Mouse (Mus musculus) kidney, embryonic 14.5 days (tissue): ENCODE results near the gene Dlg2. TPM values are rescaled to one million over a fixed set of nuclear protein-coding genes. Genes with fewer than 3 reads are reported as not detected.

ENCODE experiments used
- ATAC-seq: fragments of 200-750 bp; cut with Nextera tagmentation; 2 replicates; pipeline ENCODE4 v1.8.0; 2017; ENCODE audit warnings: moderate number of reproducible peaks, mild to moderate bottlenecking, moderate TSS enrichment, moderate library complexity; ENCODE audit not compliant: low FRiP score, low TSS enrichment
- H3K27ac ChIP-seq: fragments of 300-500 bp; sonication (generic); 2 replicates; pipeline ENCODE4 v1.5.1; 2014; ENCODE audit warnings: low read depth, mild to moderate bottlenecking, low read length, moderate library complexity, mixed read lengths
- H3K27me3 ChIP-seq: fragments of 300-500 bp; sonication (generic); 2 replicates; pipeline ENCODE4 v1.6.1; 2014; ENCODE audit warnings: mild to moderate bottlenecking, low read length; ENCODE audit not compliant: control insufficient read depth, insufficient read depth
- H3K36me3 ChIP-seq: fragments of 300-500 bp; sonication (generic); 2 replicates; pipeline ENCODE4 v1.6.1; 2014; ENCODE audit warnings: low read length, mixed read lengths; ENCODE audit not compliant: control insufficient read depth, insufficient read depth
- H3K4me1 ChIP-seq: fragments of 300-500 bp; sonication (generic); 2 replicates; pipeline ENCODE4 v1.6.1; 2014; ENCODE audit warnings: low read length, mixed read lengths; ENCODE audit not compliant: control insufficient read depth, insufficient read depth
- H3K4me2 ChIP-seq: fragments of 300-500 bp; sonication (generic); replicated peaks from 2 replicates; pipeline ENCODE4 v1.6.1; 2014; ENCODE audit warnings: low read depth, mild to moderate bottlenecking, low read length
- H3K4me3 ChIP-seq: fragments of 300-500 bp; sonication (generic); 2 replicates; pipeline ENCODE4 v1.5.1; 2014; ENCODE audit warnings: mild to moderate bottlenecking, low read length
- H3K9ac ChIP-seq: fragments of 300-500 bp; sonication (generic); 2 replicates; pipeline ENCODE4 v1.6.1; 2014; ENCODE audit warnings: low read depth, mild to moderate bottlenecking, low read length, moderate library complexity
- H3K9me3 ChIP-seq: fragments of 300-500 bp; sonication (generic); 2 replicates; pipeline ENCODE4 v1.6.1; 2016; ENCODE audit warnings: low read length; ENCODE audit not compliant: control insufficient read depth
- WGBS: fragments of 180-500 bp; shearing (Covaris S2); extraction: QIAGEN DNeasy Blood & Tissue Kit; methylation state at CpG from one replicate; pipeline ENCODE4 v1.1.7; 2014; 5-methylcytosine and 5-hydroxymethylcytosine counted together
- polyA plus RNA-seq: library from polyadenylated mRNA; unstranded; fragments of >200 nt; fragmentation: Nextera tagmentation; extraction: Ambion mirVana; gene quantifications from 2 replicates; pipeline ENCODE4 v1.2.1, GENCODE M21; 2014

The Dlg2 gene
- polyA plus RNA-seq, 1 experiment from 2014 or later, result 0.97 TPM

- ATAC-seq, result no peak
- H3K9ac ChIP-seq, result no peak overlapping the region
Measured at GRCm38 (mm10) chr7:91753151-91753861, 1276.8 kb downstream of the Dlg2 start.

DNA sequence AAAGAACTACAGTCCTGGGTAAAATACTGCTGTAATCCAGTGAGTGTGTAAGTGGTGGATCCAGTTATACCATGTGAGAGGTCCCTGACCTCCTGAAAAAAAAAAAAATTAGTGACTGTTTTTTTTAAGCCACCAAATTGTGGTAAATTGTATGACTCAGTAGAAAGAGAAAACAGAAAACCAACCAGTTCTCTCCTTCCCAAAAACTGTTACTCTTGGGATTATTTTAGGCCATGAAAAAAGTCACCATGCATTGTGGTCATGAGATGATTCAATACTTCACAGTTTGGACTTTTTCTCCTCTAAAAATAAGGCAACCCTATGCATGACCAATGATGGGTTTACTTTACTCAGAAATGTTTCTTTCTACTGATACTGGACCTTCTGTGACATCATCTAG lies 1291.2 kb downstream of the Dlg2 start:
- H3K27ac ChIP-seq, result no peak overlapping the region
- H3K9me3 ChIP-seq, result no peaks in the 10 kb centered on the region
- H3K27me3 ChIP-seq, result no peaks in the 10 kb centered on the region
- H3K4me1 ChIP-seq, result no peaks in the 10 kb centered on the region
- no peak for ATAC-seq
- no peak overlapping the region for H3K9ac ChIP-seq
- no peak overlapping the region for H3K4me2 ChIP-seq
- no peaks in the 10 kb centered on the region for H3K36me3 ChIP-seq
- H3K4me3 ChIP-seq, result no peak overlapping the region

More at GRCm38 (mm10) chr7:91753151-91753861, 1276.8 kb downstream of the Dlg2 start:
- H3K4me3 ChIP-seq, result no peak overlapping the region
- H3K4me2 ChIP-seq, result no peak overlapping the region
- H3K9me3 ChIP-seq, result no peaks in the 10 kb centered on the region
- no peaks in the 10 kb centered on the region for H3K27me3 ChIP-seq
- H3K4me1 ChIP-seq, result no peaks in the 10 kb centered on the region
- no peak overlapping the region for H3K27ac ChIP-seq
- H3K36me3 ChIP-seq, result no peaks in the 10 kb centered on the region

DNA sequence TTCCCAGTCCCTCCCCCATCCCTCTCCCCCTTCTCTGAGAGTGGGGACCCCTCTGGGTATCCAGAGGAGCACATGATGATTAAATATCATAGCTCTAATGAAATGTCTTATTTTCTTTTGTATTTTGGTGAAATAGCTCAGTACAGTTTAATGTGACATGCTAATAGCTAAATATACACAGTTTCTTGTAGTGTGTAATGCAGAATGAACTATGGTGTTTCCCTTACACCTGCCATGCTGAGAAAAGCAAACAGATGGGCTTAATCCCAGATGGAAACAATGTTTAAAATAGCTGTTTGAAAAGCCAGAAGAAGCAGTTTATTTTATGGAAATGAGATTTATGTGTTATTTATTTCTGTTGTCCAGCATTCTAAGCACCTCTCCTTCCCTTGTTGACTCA lies 1302.2 kb downstream of the Dlg2 start:
- H3K9ac ChIP-seq, result no peak overlapping the region
- no peak overlapping the region for H3K4me2 ChIP-seq
- H3K4me3 ChIP-seq, result no peak overlapping the region
- no peaks in the 10 kb centered on the region for H3K9me3 ChIP-seq
- no peaks in the 10 kb centered on the region for H3K27me3 ChIP-seq
- ATAC-seq, result no peak
- no peaks in the 10 kb centered on the region for H3K4me1 ChIP-seq
- no peaks in the 10 kb centered on the region for H3K36me3 ChIP-seq
- H3K27ac ChIP-seq, result no peak overlapping the region

DNA sequence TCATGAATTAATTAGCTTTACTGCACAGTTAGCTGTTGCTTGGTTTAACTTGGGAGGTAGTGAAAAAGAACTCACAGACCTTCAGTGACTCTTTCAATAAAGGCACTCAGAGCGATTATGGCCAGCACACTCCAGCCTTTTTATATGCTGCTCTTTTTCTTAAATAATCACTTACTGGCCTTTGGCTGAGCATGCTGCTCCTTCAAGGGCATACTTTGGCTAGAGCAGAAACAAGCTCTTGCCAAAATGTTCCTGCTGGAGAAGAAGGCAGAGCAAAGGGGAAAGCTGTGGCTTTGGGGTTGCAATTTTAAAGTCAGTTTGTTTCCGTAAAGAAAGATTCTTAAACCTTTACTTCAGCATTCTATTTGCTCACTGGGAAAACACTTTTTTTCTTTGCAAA lies 1308.1 kb downstream of the Dlg2 start:
- H3K4me1 ChIP-seq, result no peaks in the 10 kb centered on the region
- no peak overlapping the region for H3K4me3 ChIP-seq
- no peak overlapping the region for H3K27ac ChIP-seq
- H3K9ac ChIP-seq, result no peak overlapping the region
- H3K4me2 ChIP-seq, result no peak overlapping the region
- 84% methylated on average over 2 of the region's 2 CpGs for WGBS
- no peaks in the 10 kb centered on the region for H3K27me3 ChIP-seq
- no peaks in the 10 kb centered on the region for H3K9me3 ChIP-seq
- no peak for ATAC-seq
- no peaks in the 10 kb centered on the region for H3K36me3 ChIP-seq

DNA sequence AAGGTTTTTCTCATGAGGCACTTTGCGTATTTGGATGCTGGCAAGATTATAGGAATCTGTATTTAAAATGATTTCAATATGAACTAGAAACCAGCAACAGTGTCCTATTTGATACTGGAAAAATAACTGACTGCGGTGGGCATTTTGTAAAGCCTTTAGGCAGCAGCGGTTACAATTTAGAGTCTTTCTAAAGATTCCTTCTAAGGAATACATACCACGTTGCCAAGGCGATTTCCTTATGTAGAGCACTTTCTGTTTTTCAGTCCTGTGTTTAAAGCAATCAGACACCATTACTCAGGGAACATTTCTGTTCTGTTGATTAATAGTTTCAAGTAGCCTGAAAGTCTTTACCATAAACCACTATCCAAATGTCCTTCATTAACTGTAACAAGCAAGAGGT lies 1309.0 kb downstream of the Dlg2 start:
- no peak overlapping the region for H3K4me2 ChIP-seq
- no peaks in the 10 kb centered on the region for H3K36me3 ChIP-seq
- H3K27ac ChIP-seq, result no peak overlapping the region
- H3K9me3 ChIP-seq, result no peaks in the 10 kb centered on the region
- no peak overlapping the region for H3K4me3 ChIP-seq
- no peaks in the 10 kb centered on the region for H3K27me3 ChIP-seq
- no peak for ATAC-seq
- H3K9ac ChIP-seq, result no peak overlapping the region
- 88% methylated on average over 5 of the region's 5 CpGs for WGBS
- H3K4me1 ChIP-seq, result no peaks in the 10 kb centered on the region

GRCm38 (mm10) chr7:91785871-91786270 lies 1309.4 kb downstream of the Dlg2 start:
- ATAC-seq, result no peak
- WGBS, result 83% methylated on average over 3 of the region's 3 CpGs
- Histone ChIP-seq H3K27ac (no peak overlapping the region), H3K36me3 (no peaks in the 10 kb centered on the region), H3K4me2 (no peak overlapping the region), H3K9me3 (no peaks in the 10 kb centered on the region), H3K4me1 (no peaks in the 10 kb centered on the region), H3K27me3 (no peaks in the 10 kb centered on the region), H3K4me3 (no peak overlapping the region), H3K9ac (no peak overlapping the region)

GRCm38 (mm10) chr7:91790949-91791564 lies 1314.6 kb downstream of the Dlg2 start:
- Histone ChIP-seq H3K9ac (no peak overlapping the region), H3K36me3 (no peaks in the 10 kb centered on the region), H3K27me3 (no peaks in the 10 kb centered on the region), H3K9me3 (no peaks in the 10 kb centered on the region), H3K4me1 (no peaks in the 10 kb centered on the region), H3K4me3 (no peak overlapping the region), H3K4me2 (no peak overlapping the region), H3K27ac (no peak overlapping the region)
- no peak for ATAC-seq
- 69% methylated on average over 4 of the region's 4 CpGs for WGBS

GRCm38 (mm10) chr7:91806632-91807031 lies 1330.2 kb downstream of the Dlg2 start:
- WGBS, result 60% methylated on average over 4 of the region's 4 CpGs

DNA sequence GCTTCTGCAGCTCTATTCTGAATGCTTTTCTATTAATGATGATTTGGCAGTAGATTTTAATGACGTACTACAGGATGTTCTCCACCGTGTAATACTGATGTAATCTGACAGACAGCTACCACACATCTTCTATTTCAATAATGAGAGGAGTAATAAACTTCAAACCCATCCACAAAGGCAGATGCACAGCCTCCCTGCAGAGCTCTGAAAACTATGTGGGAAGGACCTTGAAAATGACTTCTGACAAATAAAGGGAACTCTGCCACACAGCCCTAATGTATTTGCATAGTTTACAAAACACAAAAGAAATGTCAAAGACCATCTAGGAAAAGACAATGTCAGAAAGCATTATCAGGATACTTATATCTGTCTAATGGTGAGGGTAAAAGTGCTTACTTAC lies 1334.3 kb downstream of the Dlg2 start:
- Histone ChIP-seq H3K4me1 (no peaks in the 10 kb centered on the region), H3K9me3 (no peaks in the 10 kb centered on the region), H3K36me3 (no peaks in the 10 kb centered on the region), H3K4me2 (no peak overlapping the region), H3K27me3 (no peaks in the 10 kb centered on the region), H3K27ac (no peak overlapping the region), H3K4me3 (no peak overlapping the region), H3K9ac (no peak overlapping the region)
- ATAC-seq, result no peak
- WGBS, result 41% methylated on average over 2 of the region's 2 CpGs

More at GRCm38 (mm10) chr7:91806632-91807031, 1330.2 kb downstream of the Dlg2 start:
- Histone ChIP-seq H3K4me1 (no peaks in the 10 kb centered on the region), H3K9me3 (no peaks in the 10 kb centered on the region), H3K9ac (no peak overlapping the region), H3K4me2 (no peak overlapping the region), H3K36me3 (no peaks in the 10 kb centered on the region), H3K4me3 (no peak overlapping the region), H3K27ac (no peak overlapping the region), H3K27me3 (no peaks in the 10 kb centered on the region)
- ATAC-seq, result no peak
